Mouse (Mus musculus) MEL (cell line): ENCODE results near the gene Mrps11.

Experiments
- CTCF ChIP-seq, 3 experiments: IDR thresholded peaks in 2 of 3; conservative IDR thresholded peaks in 1 of 3; 2 replicates each; pipeline ENCODE4 v1.5.1; 2011 to 2012; ENCODE audit warnings: low read length in 3 of 3, low read depth in 2 of 3, mild to moderate bottlenecking in 2 of 3, improper control_type of control experiment in 1 of 3, inconsistent platforms in 1 of 3, mixed read lengths in 1 of 3, moderate library complexity in 1 of 3; ENCODE audit not compliant: control insufficient read depth in 1 of 3, insufficient read depth in 1 of 3, poor library complexity in 1 of 3, severe bottlenecking in 1 of 3
- NRF1 ChIP-seq: IDR thresholded peaks from 2 replicates; pipeline ENCODE4 v1.6.1; 2014; ENCODE audit warnings: low read depth, mild to moderate bottlenecking, inconsistent platforms, low read length, improper control_type of control experiment, moderate library complexity; ENCODE audit not compliant: poor library complexity, insufficient read depth, severe bottlenecking
- POLR2A ChIP-seq, 2 experiments: IDR thresholded peaks; 2 replicates each; pipeline ENCODE4 v1.6.1; 2011 to 2012; ENCODE audit warnings: low read length in 2 of 2, mild to moderate bottlenecking in 2 of 2, control low read depth in 1 of 2, improper control_type of control experiment in 1 of 2, low read depth in 1 of 2, moderate library complexity in 1 of 2; ENCODE audit not compliant: control insufficient read depth in 1 of 2, insufficient read depth in 1 of 2, poor library complexity in 1 of 2
- TCF12 ChIP-seq: IDR thresholded peaks from 2 replicates; pipeline ENCODE4 v1.6.1; 2014; ENCODE audit warnings: low read depth, mild to moderate bottlenecking, inconsistent platforms, low read length, improper control_type of control experiment, moderate library complexity
- ZMIZ1 ChIP-seq: IDR thresholded peaks from 2 replicates; pipeline ENCODE4 v1.6.1; 2012; ENCODE audit warnings: low read depth, mild to moderate bottlenecking, inconsistent platforms, low read length, improper control_type of control experiment, moderate library complexity

GRCm38 (mm10) chr7:78754458-78755000 is 28.4 kb upstream of the Mrps11 start:
- TF ChIP-seq CTCF (IDR thresholded peaks at IDR 0.05 in 2 of 3, conservative IDR thresholded peaks at IDR 0.05 in 1 of 3; ENCODE audit: control insufficient read depth in 1 of 3, insufficient read depth in 1 of 3, low read depth in 2 of 3, low read length in 3 of 3, poor library complexity in 1 of 3, severe bottlenecking in 1 of 3), result no peak
- TF ChIP-seq ZMIZ1, result no peak
- no peak for TF ChIP-seq TCF12
- TF ChIP-seq POLR2A (IDR thresholded peaks at IDR 0.05; ENCODE audit: control insufficient read depth in 1 of 2, insufficient read depth in 1 of 2, low read depth in 1 of 2, low read length in 2 of 2, poor library complexity in 1 of 2), result no peak
- no peak for TF ChIP-seq NRF1
